Mouse (Mus musculus): Measurements from ENCODE around the gene Gm28635. TPM values are rescaled to one million over a fixed set of nuclear protein-coding genes. Genes with fewer than 3 reads are reported as not detected.
A peak's percentile ranks its signal among the peaks of the same experiment; 100 is the strongest.

Gm28635 gene
- polyA plus RNA-seq, 1 experiment from 2014 or later = not detected

DNA sequence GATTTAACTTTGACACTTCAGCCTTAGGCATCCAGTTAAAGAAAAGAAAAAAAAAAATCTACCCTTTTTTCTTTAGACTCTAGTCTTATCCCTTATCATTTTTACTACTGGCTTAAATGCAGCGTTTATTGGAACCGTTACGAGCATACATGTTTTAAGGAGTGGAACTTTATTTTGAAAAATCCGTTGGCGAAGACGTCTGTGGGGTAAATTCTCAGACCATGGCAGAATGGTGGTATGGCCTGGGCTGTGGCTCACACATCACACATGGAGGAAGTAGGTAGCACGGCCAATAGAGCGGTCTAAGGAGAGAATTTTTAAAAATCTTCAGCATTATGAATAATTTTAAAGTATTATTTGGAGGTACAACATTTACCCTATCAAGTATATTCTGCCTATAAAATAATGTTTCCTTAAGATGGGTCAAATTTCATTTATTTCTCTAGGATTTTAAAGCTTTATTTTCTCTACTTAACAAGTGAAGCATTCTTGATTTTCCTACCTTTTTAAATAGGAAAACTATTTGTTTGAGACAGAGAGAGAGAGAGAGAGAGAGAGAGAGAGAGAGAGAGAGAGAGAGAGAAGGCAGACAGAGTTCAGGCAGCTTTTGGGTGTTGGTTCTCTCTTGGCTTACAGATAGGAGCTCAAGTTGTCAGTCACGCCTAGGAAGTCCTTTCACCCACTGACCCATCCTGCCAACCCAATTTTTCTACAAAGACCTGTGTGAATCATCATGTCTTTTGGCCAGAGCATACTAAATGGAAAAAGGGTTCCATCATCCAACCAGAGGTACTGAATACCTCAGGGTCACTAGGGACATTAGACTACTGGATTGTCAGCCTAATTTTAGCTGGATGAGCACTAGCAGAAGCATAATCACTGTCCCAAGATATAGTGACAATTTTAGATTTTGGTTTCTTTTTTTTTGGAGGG is 38.8 kb upstream of the Gm28635 start:
- no peaks in the 10 kb centered on the region for H3K36me3 ChIP-seq (ENCODE audit: control insufficient read depth, insufficient read depth, low read length)
- H3K9me3 ChIP-seq (ENCODE audit: control insufficient read depth, low read length) = no peaks in the 10 kb centered on the region
- H3K4me3 ChIP-seq (ENCODE audit: low read depth, low read length) = peak overlapping the region; percentile 98
- H3K27ac ChIP-seq (ENCODE audit: low read depth, low read length) = peak overlapping the region; percentile 99
- H3K9ac ChIP-seq (ENCODE audit: low read depth, low read length) = peak overlapping the region; percentile 77
- 23% methylated on average over 9 of the region's 9 CpGs for WGBS
- H3K4me1 ChIP-seq (replicated peaks; ENCODE audit: control insufficient read depth, insufficient read depth, low read length) = peaks cover 21% of the 10 kb centered on the region
- no peak for DNase-seq (ENCODE audit: low spot score)
- H3K27me3 ChIP-seq (replicated peaks; ENCODE audit: control insufficient read depth, insufficient read depth, low read length) = no peaks in the 10 kb centered on the region
- peak overlapping the region; percentile 95 for H3K4me2 ChIP-seq
- no peak for ATAC-seq (replicated peaks; ENCODE audit: low FRiP score)

GRCm38 (mm10) chr2:84715562-84716361 is 37.9 kb upstream of the Gm28635 start:
- Histone ChIP-seq H3K9ac (ENCODE audit: low read depth, low read length) (peak overlapping the region; percentile 77), H3K27ac (ENCODE audit: low read depth, low read length) (peak overlapping the region; percentile 99), H3K4me1 (replicated peaks; ENCODE audit: control insufficient read depth, insufficient read depth, low read length) (peaks cover 14% of the 10 kb centered on the region), H3K36me3 (ENCODE audit: control insufficient read depth, insufficient read depth, low read length) (peaks cover 2% of the 10 kb centered on the region; the same call in 1 of the 2 replicates), H3K27me3 (replicated peaks; ENCODE audit: control insufficient read depth, insufficient read depth, low read length) (no peaks in the 10 kb centered on the region), H3K9me3 (ENCODE audit: control insufficient read depth, low read length) (no peaks in the 10 kb centered on the region), H3K4me2 (peak overlapping the region; percentile 95), H3K4me3 (ENCODE audit: low read depth, low read length) (peak overlapping the region; percentile 98)
- WGBS = under 1% methylated on average over 33 of the region's 33 CpGs
- peak; percentile 91 for ATAC-seq (replicated peaks; ENCODE audit: low FRiP score)
- DNase-seq (ENCODE audit: low spot score) = peak; percentile 78

DNA sequence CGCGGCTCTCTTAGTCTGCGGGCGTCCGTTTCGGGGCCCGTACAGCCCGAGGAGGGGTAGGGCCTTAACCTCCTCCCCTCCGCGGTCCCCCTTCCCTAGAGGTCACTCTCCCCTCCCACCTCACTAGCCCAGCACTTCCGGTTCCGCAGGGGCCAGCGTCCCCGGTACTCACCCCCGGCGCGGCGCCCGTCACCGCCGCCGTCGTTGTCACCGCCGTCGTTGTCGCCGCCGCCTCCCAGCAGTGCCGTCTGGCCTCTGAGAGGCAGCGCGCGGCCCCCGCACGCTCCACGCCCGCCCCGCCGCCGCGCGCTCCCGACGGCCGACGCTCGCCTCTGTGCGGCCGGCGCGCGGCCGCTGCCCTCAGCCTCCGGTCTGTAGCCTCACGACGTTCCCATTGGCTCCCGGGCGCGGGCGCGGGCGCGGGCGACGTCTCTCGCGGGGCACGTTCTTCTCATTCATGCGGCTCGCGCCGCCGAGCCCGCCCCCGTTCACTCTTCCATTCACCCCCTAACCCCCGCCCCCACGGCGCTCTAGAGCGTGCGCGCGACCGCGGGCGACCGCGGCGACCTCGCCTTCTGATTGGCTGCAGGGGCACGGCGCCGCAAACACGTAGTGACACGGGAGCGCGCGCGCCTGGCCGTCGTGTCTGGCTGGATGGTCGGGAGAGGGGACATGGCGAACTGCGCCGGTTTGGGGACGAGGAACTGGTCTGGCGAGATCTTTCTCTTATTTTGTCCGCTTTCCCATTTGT is 37.1 kb upstream of the Gm28635 start, which contains the start of gene Zdhhc5:
Zdhhc5 (minus strand) TSS at position 370 of the 751 bp plus-strand sequence.
- Histone ChIP-seq H3K36me3 (ENCODE audit: control insufficient read depth, insufficient read depth, low read length) (peaks cover 7% of the 10 kb centered on the region; the same call in 1 of the 2 replicates), H3K4me3 (ENCODE audit: low read depth, low read length) (peak within 1 kb of the TSS; percentile 98), H3K27ac (ENCODE audit: low read depth, low read length) (peak within 1 kb of the TSS; percentile 99), H3K4me2 (peak within 1 kb of the TSS; percentile 95), H3K27me3 (replicated peaks; ENCODE audit: control insufficient read depth, insufficient read depth, low read length) (no peaks in the 10 kb centered on the region), H3K9ac (ENCODE audit: low read depth, low read length) (peak within 1 kb of the TSS; percentile 93), H3K4me1 (replicated peaks; ENCODE audit: control insufficient read depth, insufficient read depth, low read length) (peaks cover 14% of the 10 kb centered on the region), H3K9me3 (ENCODE audit: control insufficient read depth, low read length) (no peaks in the 10 kb centered on the region)
- WGBS = under 1% methylated on average over 107 of the region's 107 CpGs
- ATAC-seq (replicated peaks; ENCODE audit: low FRiP score) (peak; percentile 90), DNase-seq (ENCODE audit: low spot score) (peak; percentile 99)

GRCm38 (mm10) chr2:84714422-84714810 is 36.6 kb upstream of the Gm28635 start:
- Histone ChIP-seq H3K27me3 (replicated peaks; ENCODE audit: control insufficient read depth, insufficient read depth, low read length) (no peaks in the 10 kb centered on the region), H3K27ac (ENCODE audit: low read depth, low read length) (peak overlapping the region; percentile 99), H3K4me2 (peak overlapping the region; percentile 69), H3K9ac (ENCODE audit: low read depth, low read length) (peak overlapping the region; percentile 93), H3K9me3 (ENCODE audit: control insufficient read depth, low read length) (no peaks in the 10 kb centered on the region), H3K4me3 (ENCODE audit: low read depth, low read length) (peak overlapping the region; percentile 98), H3K36me3 (ENCODE audit: control insufficient read depth, insufficient read depth, low read length) (peaks cover 10% of the 10 kb centered on the region; the same call in 1 of the 2 replicates), H3K4me1 (replicated peaks; ENCODE audit: control insufficient read depth, insufficient read depth, low read length) (peaks cover 14% of the 10 kb centered on the region)
- DNase-seq (ENCODE audit: low spot score) (no peak), ATAC-seq (replicated peaks; ENCODE audit: low FRiP score) (no peak; the same call in 1 of the 2 replicates)
- under 1% methylated on average over 26 of the region's 26 CpGs for WGBS

GRCm38 (mm10) chr2:84711898-84712297 is 34.1 kb upstream of the Gm28635 start:
- Histone ChIP-seq H3K27me3 (replicated peaks; ENCODE audit: control insufficient read depth, insufficient read depth, low read length) (no peaks in the 10 kb centered on the region), H3K9ac (ENCODE audit: low read depth, low read length) (no peak overlapping the region), H3K36me3 (ENCODE audit: control insufficient read depth, insufficient read depth, low read length) (peaks cover 15% of the 10 kb centered on the region; the same call in 1 of the 2 replicates), H3K4me3 (ENCODE audit: low read depth, low read length) (no peak overlapping the region), H3K9me3 (ENCODE audit: control insufficient read depth, low read length) (no peaks in the 10 kb centered on the region), H3K4me1 (replicated peaks; ENCODE audit: control insufficient read depth, insufficient read depth, low read length) (peaks cover 11% of the 10 kb centered on the region), H3K4me2 (no peak overlapping the region), H3K27ac (ENCODE audit: low read depth, low read length) (no peak overlapping the region)
- no peak for DNase-seq (ENCODE audit: low spot score)
- ATAC-seq (replicated peaks; ENCODE audit: low FRiP score) = no peak
- 89% methylated on average over 2 of the region's 2 CpGs for WGBS

DNA sequence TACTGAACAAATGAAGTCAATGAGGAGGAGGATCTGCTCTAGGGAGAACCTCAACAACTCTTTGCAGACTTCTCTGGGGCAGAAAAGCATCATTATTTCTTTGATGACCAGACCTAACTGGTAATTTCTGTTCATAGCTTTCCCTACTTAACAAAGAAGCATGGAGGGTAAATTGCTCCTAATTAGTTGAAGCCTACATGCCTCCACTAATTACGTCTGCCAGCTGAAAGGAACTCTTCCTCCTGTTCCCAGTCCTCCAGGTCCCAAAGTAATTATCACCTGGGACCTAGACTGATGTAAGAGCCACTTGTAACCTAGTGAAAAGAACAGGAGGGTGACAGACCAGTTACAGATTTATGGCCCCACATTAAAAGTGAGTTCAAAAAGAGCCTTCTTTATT is 29.7 kb upstream of the Gm28635 start:
- Histone ChIP-seq H3K9me3 (ENCODE audit: control insufficient read depth, low read length) (no peaks in the 10 kb centered on the region), H3K9ac (ENCODE audit: low read depth, low read length) (no peak overlapping the region), H3K36me3 (ENCODE audit: control insufficient read depth, insufficient read depth, low read length) (peaks cover 18% of the 10 kb centered on the region; the same call in 1 of the 2 replicates), H3K4me1 (replicated peaks; ENCODE audit: control insufficient read depth, insufficient read depth, low read length) (peaks cover 9% of the 10 kb centered on the region), H3K27me3 (replicated peaks; ENCODE audit: control insufficient read depth, insufficient read depth, low read length) (no peaks in the 10 kb centered on the region), H3K4me3 (ENCODE audit: low read depth, low read length) (no peak overlapping the region), H3K27ac (ENCODE audit: low read depth, low read length) (no peak overlapping the region), H3K4me2 (no peak overlapping the region)
- DNase-seq (ENCODE audit: low spot score) = no peak
- ATAC-seq (replicated peaks; ENCODE audit: low FRiP score) = no peak
- WGBS = 71% methylated on average over 1 of the region's 1 CpGs

- no peak overlapping the region for H3K4me2 ChIP-seq
- DNase-seq (ENCODE audit: low spot score) = no peak
- peaks cover 13% of the 10 kb centered on the region; the same call in 1 of the 2 replicates for H3K36me3 ChIP-seq (ENCODE audit: control insufficient read depth, insufficient read depth, low read length)
- H3K27ac ChIP-seq (ENCODE audit: low read depth, low read length) = no peak overlapping the region
- no peaks in the 10 kb centered on the region for H3K9me3 ChIP-seq (ENCODE audit: control insufficient read depth, low read length)
- 72% methylated on average over 1 of the region's 1 CpGs for WGBS
- H3K4me3 ChIP-seq (ENCODE audit: low read depth, low read length) = no peak overlapping the region
- ATAC-seq (replicated peaks; ENCODE audit: low FRiP score) = no peak
- no peaks in the 10 kb centered on the region for H3K27me3 ChIP-seq (replicated peaks; ENCODE audit: control insufficient read depth, insufficient read depth, low read length)
- peaks cover 9% of the 10 kb centered on the region for H3K4me1 ChIP-seq (replicated peaks; ENCODE audit: control insufficient read depth, insufficient read depth, low read length)
- H3K9ac ChIP-seq (ENCODE audit: low read depth, low read length) = no peak overlapping the region
These were observed 27.5 kb upstream of the Gm28635 start for GRCm38 (mm10) chr2:84705295-84705694.

DNA sequence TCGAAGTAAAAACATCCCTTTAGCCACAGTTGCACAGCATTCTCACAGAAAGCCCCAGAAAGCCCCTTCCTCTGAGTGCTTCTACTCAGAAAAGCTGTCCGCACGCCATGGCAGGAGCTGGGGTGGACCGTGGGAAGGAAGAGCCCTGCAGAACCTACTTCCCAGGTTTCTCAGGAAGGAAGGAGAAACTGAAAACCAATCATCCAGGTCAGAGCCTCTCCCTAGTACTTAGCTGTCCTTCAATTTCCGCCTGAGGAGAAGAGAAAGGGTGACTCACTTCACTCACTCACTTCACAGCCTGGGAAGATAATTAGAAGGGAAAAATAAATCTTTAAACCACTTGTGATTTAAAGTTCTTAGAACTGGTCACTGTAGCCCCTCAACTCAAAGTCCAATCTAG is 26.5 kb upstream of the Gm28635 start:
- no peak for DNase-seq (ENCODE audit: low spot score)
- Histone ChIP-seq H3K36me3 (ENCODE audit: control insufficient read depth, insufficient read depth, low read length) (peaks cover 8% of the 10 kb centered on the region; the same call in 1 of the 2 replicates), H3K9ac (ENCODE audit: low read depth, low read length) (no peak overlapping the region), H3K27me3 (replicated peaks; ENCODE audit: control insufficient read depth, insufficient read depth, low read length) (no peaks in the 10 kb centered on the region), H3K9me3 (ENCODE audit: control insufficient read depth, low read length) (no peaks in the 10 kb centered on the region), H3K4me2 (no peak overlapping the region), H3K27ac (ENCODE audit: low read depth, low read length) (no peak overlapping the region), H3K4me1 (replicated peaks; ENCODE audit: control insufficient read depth, insufficient read depth, low read length) (peaks cover 9% of the 10 kb centered on the region), H3K4me3 (ENCODE audit: low read depth, low read length) (no peak overlapping the region)
- no peak for ATAC-seq (replicated peaks; ENCODE audit: low FRiP score)
- 69% methylated on average over 5 of the region's 5 CpGs for WGBS

Measured in liver, embryonic 11.5 days (tissue).